Mouse (Mus musculus) liver, embryonic 14.5 days (tissue): ENCODE data around the gene Slamf9. TPM values are rescaled to one million over a fixed set of nuclear protein-coding genes. Genes with fewer than 3 reads are reported as not detected.

Experiments
- ATAC-seq: fragments of 200-750 bp; cut with Nextera tagmentation; 2 replicates; pipeline ENCODE4 v1.8.0; 2017; ENCODE audit warnings: moderate number of reproducible peaks, mild to moderate bottlenecking, moderate library complexity; ENCODE audit not compliant: insufficient read depth
- DNase-seq, 3 experiments: peaks; one replicate each; pipeline ENCODE4 v3.0.0-alpha.2; 2012 to 2013; ENCODE audit warnings: low read depth in 3 of 3, low spot score in 3 of 3
- H3K27ac ChIP-seq: fragments of 300-500 bp; sonication (generic); 2 replicates; pipeline ENCODE4 v1.5.1; 2014; ENCODE audit warnings: moderate library complexity, mild to moderate bottlenecking, control low read depth, inconsistent platforms
- H3K27me3 ChIP-seq: fragments of 300-500 bp; sonication (generic); 2 replicates; pipeline ENCODE4 v1.6.1; 2014; ENCODE audit warnings: mild to moderate bottlenecking, low read length, moderate library complexity; ENCODE audit not compliant: control insufficient read depth, insufficient read depth
- H3K36me3 ChIP-seq: fragments of 300-500 bp; sonication (generic); replicated peaks from 2 replicates; pipeline ENCODE4 v1.6.1; 2014; ENCODE audit warnings: low read depth; ENCODE audit not compliant: control insufficient read depth, insufficient read depth
- H3K4me1 ChIP-seq, 2 experiments: fragments of 200-500 bp in 1 of 2; fragments of 300-500 bp in 1 of 2; sonication (generic) in 1 of 2; replicated peaks; 2 replicates each; pipeline ENCODE4 v1.6.1; 2012 to 2014; ENCODE audit warnings: antibody characterized with exemption in 1 of 2, inconsistent platforms in 1 of 2, low read length in 1 of 2; ENCODE audit not compliant: control insufficient read depth in 2 of 2, insufficient read depth in 2 of 2
- H3K4me2 ChIP-seq: fragments of 300-500 bp; sonication (generic); 2 replicates; pipeline ENCODE4 v1.6.1; 2014; ENCODE audit warnings: low read depth, mild to moderate bottlenecking, control low read depth, moderate library complexity
- H3K4me3 ChIP-seq, 2 experiments: fragments of 200-500 bp in 1 of 2; fragments of 300-500 bp in 1 of 2; sonication (generic) in 1 of 2; 2 replicates each; pipeline ENCODE4 v1.5.1; 2012 to 2014; ENCODE audit warnings: low read depth in 2 of 2, low read length in 2 of 2, mild to moderate bottlenecking in 2 of 2, control low read depth in 1 of 2, inconsistent platforms in 1 of 2, moderate library complexity in 1 of 2; ENCODE audit not compliant: insufficient read depth in 1 of 2
- H3K9ac ChIP-seq: fragments of 300-500 bp; sonication (generic); replicated peaks from 2 replicates; pipeline ENCODE4 v1.6.1; 2014; ENCODE audit warnings: mild to moderate bottlenecking, control low read depth, moderate library complexity
- H3K9me3 ChIP-seq: fragments of 300-500 bp; sonication (generic); 2 replicates; pipeline ENCODE4 v1.6.1; 2016; ENCODE audit warnings: low read length, mixed read lengths; ENCODE audit not compliant: control insufficient read depth
- CTCF ChIP-seq: IDR thresholded peaks from 2 replicates; pipeline ENCODE4 v1.5.1; 2016; ENCODE audit warnings: antibody characterized with exemption, low read depth, control low read depth
- EP300 ChIP-seq: IDR thresholded peaks from 2 replicates; pipeline ENCODE4 v1.6.1; 2016; ENCODE audit warnings: antibody characterized with exemption, low read depth
- WGBS: fragments of 180-500 bp; shearing (Covaris S2); extraction: QIAGEN DNeasy Blood & Tissue Kit; methylation state at CpG from one replicate; pipeline ENCODE4 v1.1.7; 2014; ENCODE audit not compliant: insufficient replicate concordance; 5-methylcytosine and 5-hydroxymethylcytosine counted together
- polyA plus RNA-seq, 2 experiments: library from polyadenylated mRNA; depleted of rRNA in 1 of 2; stranded (reverse) in 1 of 2; unstranded in 1 of 2; fragments of >200 nt; fragmentation: Nextera tagmentation in 1 of 2; extraction: Ambion mirVana in 1 of 2; gene quantifications; 2 replicates each; pipeline versions ENCODE4 v1.2.1 to v1.2.3; 2012 to 2014

Slamf9 gene
- polyA plus RNA-seq, 2 experiments, result 1.5 to 1.9 TPM

DNA sequence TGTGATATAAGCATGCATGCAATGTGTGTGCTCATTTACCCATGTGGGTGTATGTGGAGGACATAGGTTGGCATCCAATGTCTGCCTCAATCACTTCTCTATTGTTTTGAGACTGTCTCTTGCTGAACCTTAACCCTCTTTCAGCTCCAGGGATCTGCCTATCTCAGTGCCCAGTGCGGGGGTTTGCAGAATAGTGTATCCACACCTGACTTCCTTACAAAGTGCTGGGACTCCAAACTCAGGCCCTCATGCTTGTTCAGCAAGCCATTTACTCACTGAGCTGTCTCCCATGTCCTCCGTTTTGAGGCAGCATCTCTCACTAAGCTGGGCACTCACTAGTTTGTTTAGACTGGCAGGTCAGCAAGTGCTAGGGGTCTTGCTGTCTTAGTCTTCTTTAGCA is 36.5 kb upstream of the Slamf9 start:
- DNase-seq (no peak), ATAC-seq (no peak)
- WGBS, result 55% methylated on average over 2 of the region's 2 CpGs
- Histone ChIP-seq H3K4me1 (no peaks in the 10 kb centered on the region), H3K9me3 (no peaks in the 10 kb centered on the region), H3K36me3 (no peaks in the 10 kb centered on the region), H3K27me3 (no peaks in the 10 kb centered on the region), H3K4me3 (no peak overlapping the region), H3K27ac (no peak overlapping the region), H3K9ac (no peak overlapping the region), H3K4me2 (no peak overlapping the region)
- TF ChIP-seq CTCF, result no peak
- TF ChIP-seq EP300, result no peak

DNA sequence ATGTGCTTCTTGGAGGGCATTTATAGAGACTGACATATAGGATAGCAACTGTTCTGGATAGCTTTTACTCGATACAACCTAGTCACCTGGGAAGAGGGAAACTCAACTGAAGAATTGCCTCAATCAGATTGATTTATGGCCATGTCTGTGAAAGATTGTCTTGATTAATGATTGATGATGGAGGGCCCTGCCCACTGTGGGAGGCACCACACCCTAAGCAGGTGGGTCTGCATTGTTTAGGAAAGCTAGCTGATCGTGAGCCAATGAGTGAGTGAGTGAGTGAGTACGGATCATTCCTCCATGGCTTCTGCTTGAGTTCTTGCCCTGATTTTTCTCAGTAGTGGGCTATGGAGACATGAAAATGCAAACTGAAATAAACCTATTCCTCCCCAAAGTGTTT is 34.6 kb upstream of the Slamf9 start:
- no peak overlapping the region for H3K4me3 ChIP-seq
- DNase-seq (no peak), ATAC-seq (no peak)
- no peak overlapping the region for H3K27ac ChIP-seq
- no peaks in the 10 kb centered on the region for H3K9me3 ChIP-seq
- H3K27me3 ChIP-seq, result no peaks in the 10 kb centered on the region
- no peak for TF ChIP-seq EP300
- no peak for TF ChIP-seq CTCF
- H3K4me2 ChIP-seq, result no peak overlapping the region
- H3K4me1 ChIP-seq, result no peaks in the 10 kb centered on the region
- H3K36me3 ChIP-seq, result no peaks in the 10 kb centered on the region
- 57% methylated on average over 3 of the region's 3 CpGs for WGBS
- no peak overlapping the region for H3K9ac ChIP-seq

DNA sequence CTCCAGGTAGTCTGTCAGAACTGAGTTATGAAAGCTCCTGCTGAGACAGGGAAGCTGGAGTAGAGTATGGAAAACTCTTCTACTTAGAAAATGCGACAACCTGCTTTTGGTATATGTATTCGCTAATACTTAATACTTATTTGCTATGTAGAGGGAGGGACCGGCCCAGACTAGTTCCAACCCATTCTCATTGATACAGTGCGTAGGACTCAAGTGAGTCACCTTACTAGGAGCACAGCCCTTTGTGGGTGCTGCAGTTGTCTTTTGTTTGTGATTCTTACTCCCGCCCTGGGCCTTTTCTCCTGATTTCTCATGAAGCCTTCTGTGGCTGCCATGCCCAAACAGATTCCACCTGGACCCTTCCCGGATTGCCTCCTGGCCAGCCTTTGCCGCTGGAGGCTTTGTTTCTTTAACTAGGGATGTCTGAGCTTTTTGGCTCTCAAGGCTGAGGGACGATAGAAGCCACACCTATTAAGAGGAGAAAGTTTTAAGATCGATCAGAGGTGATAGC is 33.2 kb upstream of the Slamf9 start:
- no peaks in the 10 kb centered on the region for H3K36me3 ChIP-seq
- H3K9ac ChIP-seq, result no peak overlapping the region
- no peaks in the 10 kb centered on the region for H3K9me3 ChIP-seq
- ATAC-seq (no peak), DNase-seq (no peak)
- no peaks in the 10 kb centered on the region for H3K4me1 ChIP-seq
- TF ChIP-seq CTCF (no peak), EP300 (no peak)
- no peak overlapping the region for H3K4me3 ChIP-seq
- H3K27ac ChIP-seq, result no peak overlapping the region
- 73% methylated on average over 9 of the region's 9 CpGs for WGBS
- no peaks in the 10 kb centered on the region for H3K27me3 ChIP-seq
- no peak overlapping the region for H3K4me2 ChIP-seq

DNA sequence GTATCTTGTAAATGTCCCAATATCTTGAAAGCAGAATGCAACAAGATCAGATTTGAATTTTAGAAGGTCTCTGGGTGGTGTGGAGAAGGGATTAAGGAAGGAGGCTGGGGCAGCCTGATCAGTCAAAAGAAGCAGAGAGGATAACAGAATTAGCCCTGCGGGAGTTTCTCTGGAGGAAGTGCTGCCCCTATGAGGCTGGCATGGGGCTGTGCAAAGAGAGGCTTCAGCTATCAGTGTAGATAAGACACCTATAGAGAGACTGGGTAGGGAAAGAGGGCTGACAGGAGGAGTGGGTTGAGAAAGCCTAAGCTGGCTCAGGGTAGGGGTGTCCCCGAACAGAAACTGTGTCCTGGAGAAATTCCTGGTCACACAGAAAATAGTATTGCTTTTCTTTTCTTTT is 24.9 kb upstream of the Slamf9 start:
- TF ChIP-seq EP300 (no peak), CTCF (no peak)
- H3K4me2 ChIP-seq, result no peak overlapping the region
- ATAC-seq, result no peak

DNA sequence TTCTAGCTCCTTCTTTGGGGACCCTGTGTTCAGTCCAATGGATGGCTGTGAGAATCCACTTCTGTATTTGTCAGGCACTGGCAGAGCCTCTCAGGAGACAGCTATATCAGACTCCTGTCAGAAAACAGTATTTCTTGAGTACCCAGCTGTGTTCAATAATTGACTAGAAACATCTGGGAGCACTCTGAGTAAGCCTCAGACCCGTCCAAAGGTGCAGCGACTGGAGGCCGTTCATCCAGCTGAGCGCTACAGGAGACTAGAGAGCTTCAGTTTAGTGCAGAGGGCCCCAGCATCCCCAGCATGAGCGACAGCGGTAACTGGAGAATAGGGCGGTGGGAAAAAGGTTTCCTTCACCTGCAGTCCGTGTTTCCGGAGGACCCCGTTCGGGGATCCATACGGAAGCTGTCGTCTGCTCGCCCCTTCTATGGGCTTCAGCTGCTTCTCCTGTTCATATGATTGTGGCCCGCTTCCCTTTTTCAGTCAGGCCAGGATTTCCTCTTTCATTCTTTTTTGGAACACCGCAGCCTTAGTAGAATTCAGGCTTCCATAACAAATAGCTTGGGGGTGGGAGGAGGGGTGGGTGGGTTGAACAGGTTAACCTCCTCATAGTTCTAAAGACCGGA is 24.2 kb upstream of the Slamf9 start:
- Histone ChIP-seq H3K27ac (no peak overlapping the region), H3K4me1 (0 out of 4 replicates have a peak, but pooled peaks cover 0 to 1% of the 10 kb centered on the region in 2 experiments), H3K36me3 (no peaks in the 10 kb centered on the region), H3K4me2 (no peak overlapping the region), H3K27me3 (no peaks in the 10 kb centered on the region), H3K4me3 (no peak overlapping the region), H3K9me3 (no peaks in the 10 kb centered on the region), H3K9ac (no peak overlapping the region)
- ATAC-seq (no peak), DNase-seq (no peak)
- 12% methylated on average over 17 of the region's 17 CpGs for WGBS
- TF ChIP-seq CTCF (no peak), EP300 (no peak)

More for the DNA sequence above, 24.9 kb upstream of the Slamf9 start:
- WGBS, result 22% methylated on average over 2 of the region's 2 CpGs
- no peak overlapping the region for H3K9ac ChIP-seq
- H3K27me3 ChIP-seq, result no peaks in the 10 kb centered on the region
- no peak overlapping the region for H3K27ac ChIP-seq
- DNase-seq, result no peak
- no peaks in the 10 kb centered on the region for H3K4me1 ChIP-seq
- H3K4me3 ChIP-seq, result no peak overlapping the region
- no peaks in the 10 kb centered on the region for H3K9me3 ChIP-seq
- no peaks in the 10 kb centered on the region for H3K36me3 ChIP-seq
